Mouse (Mus musculus) stomach, postnatal 0 days (tissue): ENCODE data around the gene Zfp740.

Experiments used
- CTCF ChIP-seq: IDR thresholded peaks from 2 replicates; pipeline ENCODE4 v1.5.1; 2016; ENCODE audit warnings: antibody characterized with exemption, low read depth, mild to moderate bottlenecking, moderate library complexity
- EP300 ChIP-seq: optimal IDR thresholded peaks from 2 replicates; pipeline ENCODE3; 2016; ENCODE audit warnings: antibody characterized with exemption

DNA sequence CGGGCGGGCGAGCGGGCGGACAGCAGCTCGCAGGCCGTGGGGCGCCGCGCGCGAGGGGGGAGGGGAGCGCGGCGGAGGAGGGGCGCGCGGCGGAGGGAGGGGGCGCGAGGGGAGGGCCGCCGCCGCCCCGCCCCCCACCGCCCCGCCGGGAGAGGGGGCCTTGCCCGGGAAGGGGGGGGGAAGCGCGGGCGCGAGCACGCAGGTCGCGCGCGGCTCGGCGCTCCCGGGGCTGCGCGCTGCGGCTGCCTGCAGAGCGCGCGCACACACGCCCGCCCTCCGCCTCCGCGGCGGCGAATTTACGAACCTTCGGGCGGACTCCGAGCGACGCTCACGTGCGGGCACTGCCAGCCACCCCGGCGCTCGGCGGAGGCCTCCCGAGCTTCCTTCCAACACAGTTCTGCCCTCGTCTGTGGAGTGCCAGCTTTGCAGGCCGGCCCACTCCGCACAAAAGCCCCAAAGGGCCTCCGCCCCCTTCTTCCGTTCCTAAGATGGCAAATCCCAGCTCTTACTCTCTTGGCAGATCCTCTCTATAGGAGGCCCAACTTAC lies 859 bp downstream of the Zfp740 start:
- TF ChIP-seq CTCF, result peak; percentile 30
- no peak for TF ChIP-seq EP300
